Comparison of ENCODE assay signal across 16 mouse cellular contexts in genomic region chr2:60118684-60119558, GRCm38 (mm10).
DNase-seq lines count a peak whose midpoint lies in the region; ATAC-seq lines count a peak whose summit lies in the region.
"Had no signal": no experiment of that assay in that cellular context is flagged by ENCODE, and none has a peak within 500 bp of the region (broad histone marks: within the 10 kb centered on the region; RNA-seq: fewer than 3 reads in every experiment).

No protein-coding gene starts in this region.

- 61% methylated on average over 10 of the region's 10 CpGs for WGBS in heart, embryonic 12.5 days
- 16% methylated on average over 10 of the region's 10 CpGs for WGBS in forebrain, embryonic 15.5 days
- 13% methylated on average over 10 of the region's 10 CpGs for WGBS in midbrain, embryonic 14.5 days

- H3K9me3 ChIP-seq in heart, embryonic 12.5 days (replicated peaks) = no peaks in the 10 kb centered on the region
- no peaks in the 10 kb centered on the region for H3K9me3 ChIP-seq in forebrain, embryonic 15.5 days
- H3K9me3 ChIP-seq in midbrain, embryonic 14.5 days (ENCODE audit: control insufficient read depth, low read length) = no peaks in the 10 kb centered on the region
- H3K9me3 ChIP-seq: embryonic facial prominence, embryonic 12.5 days; megakaryocyte, embryonic 14.5 days had no signal

- H3K9ac ChIP-seq in heart, embryonic 12.5 days = no peak overlapping the region
- H3K9ac ChIP-seq in forebrain, embryonic 15.5 days (replicated peaks) = no peak overlapping the region
- H3K9ac ChIP-seq in midbrain, embryonic 14.5 days (replicated peaks; ENCODE audit: low read length) = 0 out of 2 replicates have a peak overlapping the region, but pooled peaks have one; percentile 24
- H3K9ac ChIP-seq: embryonic facial prominence, embryonic 12.5 days had no signal

- H3K27me3 ChIP-seq in heart, embryonic 12.5 days (replicated peaks) = no peaks in the 10 kb centered on the region
- no peaks in the 10 kb centered on the region for H3K27me3 ChIP-seq in forebrain, embryonic 15.5 days
- no peaks in the 10 kb centered on the region for H3K27me3 ChIP-seq in midbrain, embryonic 14.5 days (ENCODE audit: control insufficient read depth, insufficient read depth, low read length)
- H3K27me3 ChIP-seq: embryonic facial prominence, embryonic 12.5 days; megakaryocyte, embryonic 14.5 days; Patski had no signal

- DNase-seq in heart, adult 11 months = no peak
- peak; percentile 71 for DNase-seq in Muller cell, postnatal 12 days (ENCODE audit: inconsistent ontology term)
- DNase-seq in midbrain, embryonic 14.5 days = peak; percentile 67
- DNase-seq in gastrocnemius, postnatal 36 days = no peak
- DNase-seq in adipocyte (ENCODE audit: low spot score) = no peak
- DNase-seq: adrenal gland, postnatal 10 days; cerebellum, adult 11 months; gastrocnemius, postnatal 14 days; kidney, adult 11 months had no signal

- H3K36me3 ChIP-seq in heart, embryonic 12.5 days = no peaks in the 10 kb centered on the region
- H3K36me3 ChIP-seq in forebrain, embryonic 15.5 days = no peaks in the 10 kb centered on the region
- H3K36me3 ChIP-seq in midbrain, embryonic 14.5 days (ENCODE audit: control insufficient read depth, insufficient read depth, low read length) = no peaks in the 10 kb centered on the region

- peaks cover 56% of the 10 kb centered on the region for H3K4me1 ChIP-seq in heart, embryonic 12.5 days (replicated peaks)
- H3K4me1 ChIP-seq in forebrain, embryonic 15.5 days = peaks cover 61% of the 10 kb centered on the region
- peaks cover 37% of the 10 kb centered on the region for H3K4me1 ChIP-seq in midbrain, embryonic 14.5 days (ENCODE audit: control insufficient read depth, insufficient read depth, low read length)

- H3K27ac ChIP-seq in heart, embryonic 12.5 days (ENCODE audit: poor library complexity, severe bottlenecking) = peak overlapping the region; percentile 59; the same call in 1 of the 2 replicates
- H3K27ac ChIP-seq in forebrain, embryonic 15.5 days (replicated peaks) = peak overlapping the region; percentile 57
- H3K27ac ChIP-seq in midbrain, embryonic 14.5 days (replicated peaks; ENCODE audit: low read depth, low read length) = peak overlapping the region; percentile 58
- H3K27ac ChIP-seq: embryonic facial prominence, embryonic 12.5 days; layer of hippocampus, adult 2 months had no signal

- H3K4me2 ChIP-seq in heart, embryonic 12.5 days = 0 out of 2 replicates have a peak overlapping the region, but pooled peaks have one; percentile 16
- H3K4me2 ChIP-seq in forebrain, embryonic 15.5 days (replicated peaks) = peak overlapping the region; percentile 16; the same call in 1 of the 2 replicates
- peak overlapping the region; percentile 43 for H3K4me2 ChIP-seq in midbrain, embryonic 14.5 days (ENCODE audit: low read length)
- H3K4me2 ChIP-seq: embryonic facial prominence, embryonic 12.5 days had no signal

- intact Hi-C loops in gastrocnemius, postnatal 36 days (cut with DNase I) = loop anchor here (5.0 kb wide), 1 partner anchor 72 kb away; no protein-coding TSS in a partner anchor

- no peak overlapping the region for H3K4me3 ChIP-seq in heart, embryonic 12.5 days
- no peak overlapping the region; the same call in 1 of the 2 replicates for H3K4me3 ChIP-seq in forebrain, embryonic 15.5 days
- 0 out of 2 replicates have a peak overlapping the region, but pooled peaks have one; percentile 10 for H3K4me3 ChIP-seq in midbrain, embryonic 14.5 days (replicated peaks; ENCODE audit: low read depth, low read length)
- H3K4me3 ChIP-seq: embryonic facial prominence, embryonic 12.5 days; layer of hippocampus, adult 2 months; megakaryocyte, embryonic 14.5 days had no signal

- ATAC-seq in heart, embryonic 12.5 days (ENCODE audit: insufficient number of reproducible peaks, low FRiP score) = no peak
- ATAC-seq in forebrain, embryonic 15.5 days (replicated peaks) = peak; percentile 44; the same call in 1 of the 2 replicates
- ATAC-seq in midbrain, embryonic 14.5 days (ENCODE audit: low FRiP score, low TSS enrichment) = peak; percentile 44
- ATAC-seq: CD4-positive, CD25-positive, alpha-beta regulatory T cell, adult 4 months; Patski had no signal

Comparison
In these comparisons a context has a peak if more than half of its experiments do, and no peak if none do; other contexts are left out.
1. DNase-seq: peak in Muller cell, postnatal 12 days (single experiment) and midbrain, embryonic 14.5 days (single experiment); none in heart, adult 11 months (single experiment), gastrocnemius, postnatal 36 days (0 of 2) and adipocyte (single experiment).
2. Peak in every context shown above with its lines, with median percentiles within 50 percentile points of each other: H3K27ac ChIP-seq and H3K4me2 ChIP-seq.